Mouse (Mus musculus): ENCODE data around the gene Frmd5. TPM values are rescaled to one million over a fixed set of nuclear protein-coding genes. Genes with fewer than 3 reads are reported as not detected.

Gene Frmd5
- polyA plus RNA-seq, 1 experiment from 2014 or later = 40.8 TPM

DNA sequence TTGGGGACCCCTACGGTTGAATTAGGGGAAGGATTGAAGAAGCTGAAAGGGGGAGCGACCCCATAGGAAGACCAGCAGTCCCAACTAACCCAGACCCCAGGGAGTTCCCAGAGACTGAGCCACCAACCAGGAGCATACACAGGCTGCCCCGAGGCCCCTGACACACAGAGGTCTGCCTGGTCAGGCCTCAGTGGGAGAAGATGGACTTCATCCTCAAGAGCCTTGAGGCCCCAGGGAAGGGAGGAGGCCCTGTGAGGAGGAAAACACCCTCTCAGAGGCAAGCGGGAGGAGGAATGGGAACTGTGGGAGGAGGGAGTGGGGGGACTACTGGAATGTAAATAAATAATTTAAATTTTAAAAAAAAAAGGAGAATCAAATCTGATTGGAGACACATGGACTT lies 160.4 kb downstream of the Frmd5 start:
- H3K9ac ChIP-seq (ENCODE audit: low read length) = no peak overlapping the region
- no peak overlapping the region for H3K4me3 ChIP-seq (ENCODE audit: control insufficient read depth in 1 of 2, insufficient read depth in 1 of 2, low read depth in 1 of 2, low read length in 2 of 2)
- no peaks in the 10 kb centered on the region for H3K36me3 ChIP-seq (ENCODE audit: control insufficient read depth, insufficient read depth, low read length)
- H3K9me3 ChIP-seq (ENCODE audit: control insufficient read depth, low read length) = no peaks in the 10 kb centered on the region
- WGBS = 62% methylated on average over 4 of the region's 4 CpGs
- peaks cover 0 to 5% of the 10 kb centered on the region in 2 experiments; a peak in 2 of 4 replicates for H3K4me1 ChIP-seq (ENCODE audit: control insufficient read depth in 2 of 2, insufficient read depth in 2 of 2, low read length in 2 of 2)
- no peak for ATAC-seq (ENCODE audit: insufficient number of reproducible peaks, insufficient read depth, low FRiP score, low read depth)
- no peak overlapping the region for H3K27ac ChIP-seq (replicated peaks in 1 of 2; ENCODE audit: control insufficient read depth in 1 of 2, insufficient read depth in 1 of 2, low read depth in 2 of 2, low read length in 2 of 2)
- H3K27me3 ChIP-seq (ENCODE audit: control insufficient read depth, insufficient read depth, low read length) = no peaks in the 10 kb centered on the region
- H3K4me2 ChIP-seq (ENCODE audit: low read length) = no peak overlapping the region

DNA sequence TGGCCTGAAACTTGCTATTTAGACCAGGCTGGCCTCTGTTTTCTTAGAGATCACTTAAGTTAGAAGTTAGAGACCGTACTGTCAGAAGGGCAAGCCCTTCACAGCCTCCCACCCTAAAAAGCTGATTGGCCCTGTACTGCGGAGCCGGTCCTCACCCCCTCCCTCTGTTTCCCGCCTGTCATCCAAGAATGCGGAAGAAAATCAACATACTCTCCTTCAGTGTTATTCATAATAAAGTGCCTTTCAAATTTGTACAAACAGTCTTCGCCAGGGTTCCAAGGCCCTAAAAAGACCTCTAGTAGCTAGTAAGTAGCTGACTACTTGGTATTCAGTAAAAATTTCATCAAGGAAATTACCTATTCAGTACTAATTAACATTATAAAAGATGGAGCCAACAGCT lies 164.0 kb downstream of the Frmd5 start:
- no peak overlapping the region for H3K9ac ChIP-seq (ENCODE audit: low read length)
- H3K27ac ChIP-seq (replicated peaks in 1 of 2; ENCODE audit: control insufficient read depth in 1 of 2, insufficient read depth in 1 of 2, low read depth in 2 of 2, low read length in 2 of 2) = no peak overlapping the region
- H3K9me3 ChIP-seq (ENCODE audit: control insufficient read depth, low read length) = no peaks in the 10 kb centered on the region
- no peak overlapping the region for H3K4me2 ChIP-seq (ENCODE audit: low read length)
- no peaks in the 10 kb centered on the region for H3K36me3 ChIP-seq (ENCODE audit: control insufficient read depth, insufficient read depth, low read length)
- peaks cover 0 to 5% of the 10 kb centered on the region in 2 experiments; a peak in 2 of 4 replicates for H3K4me1 ChIP-seq (ENCODE audit: control insufficient read depth in 2 of 2, insufficient read depth in 2 of 2, low read length in 2 of 2)
- H3K4me3 ChIP-seq (ENCODE audit: control insufficient read depth in 1 of 2, insufficient read depth in 1 of 2, low read depth in 1 of 2, low read length in 2 of 2) = no peak overlapping the region
- no peaks in the 10 kb centered on the region for H3K27me3 ChIP-seq (ENCODE audit: control insufficient read depth, insufficient read depth, low read length)
- 54% methylated on average over 6 of the region's 6 CpGs for WGBS
- ATAC-seq (ENCODE audit: insufficient number of reproducible peaks, insufficient read depth, low FRiP score, low read depth) = no peak

DNA sequence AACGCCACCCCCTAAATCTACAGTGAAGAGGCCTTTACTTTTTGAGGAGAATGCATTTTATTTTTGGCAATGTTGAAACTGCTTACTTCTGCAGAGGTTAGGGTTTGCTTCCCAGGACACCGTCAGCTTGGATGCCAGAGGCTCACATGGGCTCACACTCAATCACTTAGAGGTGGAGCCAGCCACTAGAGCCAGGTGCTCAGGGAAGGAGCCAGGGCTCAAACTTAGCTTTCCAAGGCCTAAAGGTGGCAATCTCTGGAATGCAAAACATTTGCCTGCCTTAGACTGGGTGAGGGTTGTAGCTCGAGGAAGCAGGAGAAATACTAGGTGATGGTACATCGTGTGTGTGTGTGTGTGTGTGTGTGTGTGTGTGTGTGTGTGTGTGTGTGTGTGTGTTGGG lies 174.8 kb downstream of the Frmd5 start:
- ATAC-seq (ENCODE audit: insufficient number of reproducible peaks, insufficient read depth, low FRiP score, low read depth) = no peak
- Histone ChIP-seq H3K4me2 (ENCODE audit: low read length) (no peak overlapping the region), H3K36me3 (ENCODE audit: control insufficient read depth, insufficient read depth, low read length) (no peaks in the 10 kb centered on the region), H3K9ac (ENCODE audit: low read length) (no peak overlapping the region), H3K4me1 (ENCODE audit: control insufficient read depth in 2 of 2, insufficient read depth in 2 of 2, low read length in 2 of 2) (no peaks in the 10 kb centered on the region; a peak in 1 of 4 replicates), H3K4me3 (ENCODE audit: control insufficient read depth in 1 of 2, insufficient read depth in 1 of 2, low read depth in 1 of 2, low read length in 2 of 2) (no peak overlapping the region), H3K27me3 (ENCODE audit: control insufficient read depth, insufficient read depth, low read length) (no peaks in the 10 kb centered on the region), H3K9me3 (ENCODE audit: control insufficient read depth, low read length) (no peaks in the 10 kb centered on the region), H3K27ac (replicated peaks in 1 of 2; ENCODE audit: control insufficient read depth in 1 of 2, insufficient read depth in 1 of 2, low read depth in 2 of 2, low read length in 2 of 2) (no peak overlapping the region)
- 50% methylated on average over 4 of the region's 4 CpGs for WGBS

DNA sequence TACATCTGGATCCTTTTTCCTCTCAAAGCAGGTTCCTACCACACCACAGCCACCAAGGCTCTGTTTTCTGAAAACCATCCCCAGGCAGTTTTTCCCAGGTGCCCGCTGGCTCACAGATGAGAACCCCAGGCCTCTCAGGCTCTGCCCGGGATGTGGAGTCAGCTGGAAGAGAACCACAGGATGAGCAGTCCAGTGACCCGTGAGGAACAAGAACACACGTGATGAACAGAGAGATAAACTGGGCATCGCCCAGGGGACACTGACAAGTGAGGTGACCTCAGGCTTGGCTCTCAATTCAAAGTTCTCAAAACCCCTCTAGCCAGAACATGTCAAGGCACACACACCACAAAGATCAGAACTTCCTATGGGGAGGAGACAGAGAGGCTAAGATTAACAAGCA lies 176.6 kb downstream of the Frmd5 start:
- no peak overlapping the region for H3K27ac ChIP-seq (replicated peaks in 1 of 2; ENCODE audit: control insufficient read depth in 1 of 2, insufficient read depth in 1 of 2, low read depth in 2 of 2, low read length in 2 of 2)
- no peak for ATAC-seq (ENCODE audit: insufficient number of reproducible peaks, insufficient read depth, low FRiP score, low read depth)
- H3K9me3 ChIP-seq (ENCODE audit: control insufficient read depth, low read length) = no peaks in the 10 kb centered on the region
- H3K9ac ChIP-seq (ENCODE audit: low read length) = no peak overlapping the region
- WGBS = 56% methylated on average over 5 of the region's 5 CpGs
- no peaks in the 10 kb centered on the region for H3K36me3 ChIP-seq (ENCODE audit: control insufficient read depth, insufficient read depth, low read length)
- no peaks in the 10 kb centered on the region for H3K27me3 ChIP-seq (ENCODE audit: control insufficient read depth, insufficient read depth, low read length)
- no peak overlapping the region for H3K4me3 ChIP-seq (ENCODE audit: control insufficient read depth in 1 of 2, insufficient read depth in 1 of 2, low read depth in 1 of 2, low read length in 2 of 2)
- no peaks in the 10 kb centered on the region; a peak in 1 of 4 replicates for H3K4me1 ChIP-seq (ENCODE audit: control insufficient read depth in 2 of 2, insufficient read depth in 2 of 2, low read length in 2 of 2)
- no peak overlapping the region for H3K4me2 ChIP-seq (ENCODE audit: low read length)

DNA sequence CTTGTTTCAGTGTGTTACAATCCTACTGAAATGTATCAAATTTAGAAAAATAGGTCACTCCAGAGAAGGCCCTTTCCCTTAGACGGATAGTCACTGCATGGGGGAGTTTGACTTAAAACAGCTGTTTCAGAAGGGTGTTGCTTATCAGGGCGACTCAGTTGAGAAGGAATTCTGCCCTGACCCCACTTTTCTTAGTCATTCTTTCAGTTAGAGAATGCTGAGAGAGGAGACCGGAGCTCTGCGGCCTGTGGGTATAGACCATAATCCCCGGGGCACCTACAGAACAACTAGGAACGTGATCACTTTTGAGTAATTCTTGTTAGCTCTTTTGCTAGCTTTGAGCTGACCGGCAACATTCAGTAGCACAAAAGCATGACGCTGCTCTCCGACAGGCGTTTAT lies 178.6 kb downstream of the Frmd5 start:
- Histone ChIP-seq H3K36me3 (ENCODE audit: control insufficient read depth, insufficient read depth, low read length) (no peaks in the 10 kb centered on the region), H3K4me2 (ENCODE audit: low read length) (no peak overlapping the region), H3K9ac (ENCODE audit: low read length) (no peak overlapping the region), H3K27ac (replicated peaks in 1 of 2; ENCODE audit: control insufficient read depth in 1 of 2, insufficient read depth in 1 of 2, low read depth in 2 of 2, low read length in 2 of 2) (no peak overlapping the region), H3K9me3 (ENCODE audit: control insufficient read depth, low read length) (no peaks in the 10 kb centered on the region), H3K27me3 (ENCODE audit: control insufficient read depth, insufficient read depth, low read length) (no peaks in the 10 kb centered on the region), H3K4me1 (ENCODE audit: control insufficient read depth in 2 of 2, insufficient read depth in 2 of 2, low read length in 2 of 2) (no peaks in the 10 kb centered on the region; a peak in 1 of 4 replicates), H3K4me3 (ENCODE audit: control insufficient read depth in 1 of 2, insufficient read depth in 1 of 2, low read depth in 1 of 2, low read length in 2 of 2) (no peak overlapping the region)
- ATAC-seq (ENCODE audit: insufficient number of reproducible peaks, insufficient read depth, low FRiP score, low read depth) = no peak
- WGBS = 65% methylated on average over 10 of the region's 10 CpGs

DNA sequence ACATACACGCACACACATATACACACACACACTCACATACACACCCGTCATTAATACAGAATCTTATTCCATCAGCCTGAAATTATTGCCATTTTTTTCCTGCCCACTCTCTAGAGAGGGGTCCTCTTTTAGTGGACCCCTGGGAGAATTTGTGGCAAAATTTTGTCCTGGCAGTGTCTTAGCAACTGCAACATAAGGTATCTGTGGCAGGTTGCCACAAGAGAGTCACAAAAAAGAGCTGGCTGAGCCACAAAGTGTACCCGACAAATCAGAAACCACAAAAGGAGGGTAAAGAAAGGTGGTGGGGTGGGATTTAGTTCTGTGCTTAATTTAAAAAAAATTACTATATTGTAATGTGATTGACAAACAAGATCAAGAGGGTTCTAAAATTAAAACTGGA lies 181.0 kb downstream of the Frmd5 start:
- no peak overlapping the region for H3K9ac ChIP-seq (ENCODE audit: low read length)
- no peaks in the 10 kb centered on the region for H3K36me3 ChIP-seq (ENCODE audit: control insufficient read depth, insufficient read depth, low read length)
- no peaks in the 10 kb centered on the region for H3K9me3 ChIP-seq (ENCODE audit: control insufficient read depth, low read length)
- no peaks in the 10 kb centered on the region for H3K27me3 ChIP-seq (ENCODE audit: control insufficient read depth, insufficient read depth, low read length)
- no peaks in the 10 kb centered on the region; a peak in 1 of 4 replicates for H3K4me1 ChIP-seq (ENCODE audit: control insufficient read depth in 2 of 2, insufficient read depth in 2 of 2, low read length in 2 of 2)
- WGBS = 92% methylated on average over 3 of the region's 3 CpGs
- no peak for ATAC-seq (ENCODE audit: insufficient number of reproducible peaks, insufficient read depth, low FRiP score, low read depth)
- H3K27ac ChIP-seq (replicated peaks in 1 of 2; ENCODE audit: control insufficient read depth in 1 of 2, insufficient read depth in 1 of 2, low read depth in 2 of 2, low read length in 2 of 2) = no peak overlapping the region
- no peak overlapping the region for H3K4me2 ChIP-seq (ENCODE audit: low read length)
- no peak overlapping the region for H3K4me3 ChIP-seq (ENCODE audit: control insufficient read depth in 1 of 2, insufficient read depth in 1 of 2, low read depth in 1 of 2, low read length in 2 of 2)

DNA sequence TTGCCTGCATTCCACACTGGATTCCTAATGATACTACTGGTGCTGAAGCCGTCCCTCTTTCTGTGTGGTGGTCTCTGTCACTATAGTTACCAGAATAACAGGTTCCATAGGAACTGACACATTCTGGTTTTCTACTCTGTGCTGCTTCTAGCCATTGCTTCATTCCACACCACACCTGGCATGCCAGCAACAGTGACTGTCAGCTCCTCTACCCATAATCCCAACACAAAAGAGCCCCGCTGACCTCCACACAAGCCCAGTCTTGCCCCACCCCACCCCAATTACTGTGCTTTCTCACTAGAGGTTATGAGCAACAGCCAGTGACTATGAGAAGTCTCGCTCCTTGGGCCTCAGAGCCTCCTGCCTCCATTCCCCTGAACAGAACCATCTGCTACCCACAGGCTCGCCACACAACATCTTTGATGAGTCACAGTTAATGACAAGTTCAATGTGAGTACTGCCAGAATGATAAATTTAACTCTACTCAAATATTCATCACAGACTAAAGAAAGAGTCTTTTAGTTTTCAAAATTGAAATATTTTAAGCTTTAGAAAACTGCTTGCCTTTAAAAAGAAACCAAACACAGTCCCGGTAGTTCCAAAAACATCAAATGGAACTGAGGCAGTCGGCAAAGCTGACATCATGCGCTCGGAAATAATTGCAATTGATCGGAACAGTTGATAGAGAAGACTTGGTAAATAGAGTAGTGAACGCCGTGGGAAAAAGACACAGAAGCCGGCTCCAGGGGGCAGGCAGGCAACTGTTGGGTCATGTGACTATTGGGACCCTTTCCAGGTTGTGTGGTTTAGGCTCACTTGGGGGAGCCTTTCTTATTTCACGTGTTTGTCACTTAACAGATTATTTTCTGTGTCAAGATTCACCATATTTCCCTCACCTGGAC lies 185.4 kb downstream of the Frmd5 start:
- H3K9ac ChIP-seq (ENCODE audit: low read length) = no peak overlapping the region
- no peak overlapping the region for H3K4me2 ChIP-seq (ENCODE audit: low read length)
- H3K27ac ChIP-seq (replicated peaks in 1 of 2; ENCODE audit: control insufficient read depth in 1 of 2, insufficient read depth in 1 of 2, low read depth in 2 of 2, low read length in 2 of 2) = no peak overlapping the region
- ATAC-seq (ENCODE audit: insufficient number of reproducible peaks, insufficient read depth, low FRiP score, low read depth) = no peak
- no peak overlapping the region for H3K4me3 ChIP-seq (ENCODE audit: control insufficient read depth in 1 of 2, insufficient read depth in 1 of 2, low read depth in 1 of 2, low read length in 2 of 2)
- H3K4me1 ChIP-seq (ENCODE audit: control insufficient read depth in 2 of 2, insufficient read depth in 2 of 2, low read length in 2 of 2) = no peaks in the 10 kb centered on the region
- H3K27me3 ChIP-seq (ENCODE audit: control insufficient read depth, insufficient read depth, low read length) = no peaks in the 10 kb centered on the region
- H3K9me3 ChIP-seq (ENCODE audit: control insufficient read depth, low read length) = no peaks in the 10 kb centered on the region
- whole genome bisulfite sequencing = 60% methylated on average over 13 of the region's 13 CpGs
- H3K36me3 ChIP-seq (ENCODE audit: control insufficient read depth, insufficient read depth, low read length) = no peaks in the 10 kb centered on the region

Measured in heart, embryonic 14.5 days (tissue).